Mouse (Mus musculus): ENCODE measurements around the gene Vps51. TPM values are rescaled to one million over a fixed set of nuclear protein-coding genes. Genes with fewer than 3 reads are reported as not detected.

The Vps51 gene
- polyA plus RNA-seq, 1 experiment = 83.7 TPM

GRCm38 (mm10) chr19:6018142-6019089 lies 58.6 kb downstream of the Vps51 start:
- Histone ChIP-seq H3K4me3 (ENCODE audit: insufficient read depth, low read length) (no peak overlapping the region), H3K4me1 (ENCODE audit: control insufficient read depth, insufficient read depth, low read length) (peaks cover 14% of the 10 kb centered on the region), H3K27ac (ENCODE audit: insufficient read depth, low read depth, low read length) (no peak overlapping the region)
- no peak for TF ChIP-seq POLR2A (IDR thresholded peaks at IDR 0.05; ENCODE audit: borderline replicate concordance, low read depth, low read length)
- peak; percentile 98 for TF ChIP-seq CTCF (IDR thresholded peaks at IDR 0.05; ENCODE audit: low read depth, low read length)

Other genes starting within 250 kb of the Vps51 start
- gene Frmd8, start 202.0 kb downstream of the Vps51 start, polyA plus RNA-seq (2012; ENCODE audit: insufficient read depth, insufficient read length, missing spikeins) = 24.6 and 25.2 TPM in 2 replicates
- gene Slc25a45, start 199.4 kb downstream of the Vps51 start, polyA plus RNA-seq (2012; ENCODE audit: insufficient read depth, insufficient read length, missing spikeins) = 74.2 and 78.0 TPM in 2 replicates
- 0.61 and 0.70 TPM in 2 replicates for gene Tigd3, start 183.1 kb downstream of the Vps51 start, polyA plus RNA-seq (2012; ENCODE audit: insufficient read depth, insufficient read length, missing spikeins)
- gene Dpf2, start 164.2 kb downstream of the Vps51 start, polyA plus RNA-seq (2012; ENCODE audit: insufficient read depth, insufficient read length, missing spikeins) = 69.3 and 75.2 TPM in 2 replicates
- 2.5 and 2.6 TPM in 2 replicates for gene Cdc42ep2, start 152.4 kb downstream of the Vps51 start, polyA plus RNA-seq (2012; ENCODE audit: insufficient read depth, insufficient read length, missing spikeins)
- 24.7 and 24.8 TPM in 2 replicates for gene Pola2, start 113.0 kb downstream of the Vps51 start, polyA plus RNA-seq (2012; ENCODE audit: insufficient read depth, insufficient read length, missing spikeins)
- not detected in 2 replicates for gene Slc22a20, start 91.1 kb downstream of the Vps51 start, polyA plus RNA-seq (2012; ENCODE audit: insufficient read depth, insufficient read length, missing spikeins)
- 32.7 and 38.3 TPM in 2 replicates for gene Capn1, start 61.3 kb downstream of the Vps51 start, polyA plus RNA-seq (2012; ENCODE audit: insufficient read depth, insufficient read length, missing spikeins)
- gene Syvn1, start 30.7 kb downstream of the Vps51 start, polyA plus RNA-seq (2012; ENCODE audit: insufficient read depth, insufficient read length, missing spikeins) = 31.1 and 33.7 TPM in 2 replicates
- 24.5 and 25.9 TPM in 2 replicates for gene Mrpl49, start 19.4 kb downstream of the Vps51 start, polyA plus RNA-seq (2012; ENCODE audit: insufficient read depth, insufficient read length, missing spikeins)
- gene Fau, start 19.4 kb downstream of the Vps51 start, polyA plus RNA-seq (2012; ENCODE audit: insufficient read depth, insufficient read length, missing spikeins) = 1,783 and 2,337 TPM in 2 replicates
- gene Znhit2, start 16.0 kb downstream of the Vps51 start, polyA plus RNA-seq (2012; ENCODE audit: insufficient read depth, insufficient read length, missing spikeins) = 12.8 and 16.4 TPM in 2 replicates
- 8.1 and 13.7 TPM in 2 replicates for gene Tm7sf2, start 8.9 kb downstream of the Vps51 start, polyA plus RNA-seq (2012; ENCODE audit: insufficient read depth, insufficient read length, missing spikeins)
- gene Tmem262, start 2.8 kb upstream of the Vps51 start, polyA plus RNA-seq (2012; ENCODE audit: insufficient read depth, insufficient read length, missing spikeins) = not detected in 2 replicates
- 2.0 TPM in 1 of 2 replicates, not detected in the other for gene Gm28374, start 5.0 kb upstream of the Vps51 start, polyA plus RNA-seq (2012; ENCODE audit: insufficient read depth, insufficient read length, missing spikeins)
- 38.9 and 40.5 TPM in 2 replicates for gene Zfpl1, start 7.7 kb upstream of the Vps51 start, polyA plus RNA-seq (2012; ENCODE audit: insufficient read depth, insufficient read length, missing spikeins)
- gene Cdca5, start 7.8 kb upstream of the Vps51 start, polyA plus RNA-seq (2012; ENCODE audit: insufficient read depth, insufficient read length, missing spikeins) = 13.1 and 13.6 TPM in 2 replicates
- gene AC131692.1, start 17.2 kb upstream of the Vps51 start, polyA plus RNA-seq (2012; ENCODE audit: insufficient read depth, insufficient read length, missing spikeins) = 1.2 TPM in 1 of 2 replicates, not detected in the other
- 0.53 and 0.80 TPM in 2 replicates for gene Naaladl1, start 28.6 kb upstream of the Vps51 start, polyA plus RNA-seq (2012; ENCODE audit: insufficient read depth, insufficient read length, missing spikeins)
- gene Sac3d1, start 41.4 kb upstream of the Vps51 start, polyA plus RNA-seq (2012; ENCODE audit: insufficient read depth, insufficient read length, missing spikeins) = 5.6 and 6.0 TPM in 2 replicates
- gene Snx15, start 51.1 kb upstream of the Vps51 start, polyA plus RNA-seq (2012; ENCODE audit: insufficient read depth, insufficient read length, missing spikeins) = 26.0 and 32.8 TPM in 2 replicates
- 6.2 and 7.9 TPM in 2 replicates for gene Batf2, start 63.8 kb upstream of the Vps51 start, polyA plus RNA-seq (2012; ENCODE audit: insufficient read depth, insufficient read length, missing spikeins)
- 31.0 and 33.7 TPM in 2 replicates for gene Arl2, start 64.3 kb upstream of the Vps51 start, polyA plus RNA-seq (2012; ENCODE audit: insufficient read depth, insufficient read length, missing spikeins)
- 0.35 TPM in 1 of 2 replicates, not detected in the other for gene Majin, start 107.2 kb upstream of the Vps51 start, polyA plus RNA-seq (2012; ENCODE audit: insufficient read depth, insufficient read length, missing spikeins)
- not detected in 2 replicates for gene Gpha2, start 149.1 kb upstream of the Vps51 start, polyA plus RNA-seq (2012; ENCODE audit: insufficient read depth, insufficient read length, missing spikeins)
- gene Ppp2r5b, start 158.6 kb upstream of the Vps51 start, polyA plus RNA-seq (2012; ENCODE audit: insufficient read depth, insufficient read length, missing spikeins) = 13.7 and 15.4 TPM in 2 replicates
- 23.9 and 27.1 TPM in 2 replicates for gene Atg2a, start 164.4 kb upstream of the Vps51 start, polyA plus RNA-seq (2012; ENCODE audit: insufficient read depth, insufficient read length, missing spikeins)
- gene Ehd1, start 199.5 kb upstream of the Vps51 start, polyA plus RNA-seq (2012; ENCODE audit: insufficient read depth, insufficient read length, missing spikeins) = 91.9 and 96.3 TPM in 2 replicates
- gene Cdc42bpg, start 229.2 kb upstream of the Vps51 start, polyA plus RNA-seq (2012; ENCODE audit: insufficient read depth, insufficient read length, missing spikeins) = 6.9 and 7.0 TPM in 2 replicates